19 mouse cellular contexts compared by ENCODE assay signal in genomic region chr17:43592296-43593291, GRCm38 (mm10). TPM values are rescaled to one million over a fixed set of nuclear protein-coding genes. Genes with fewer than 3 reads are reported as not detected.
DNase-seq lines count a peak whose midpoint lies in the region; ATAC-seq and TF ChIP-seq lines count a peak whose summit lies in the region.
"Had no signal": no experiment of that assay in that cellular context is flagged by ENCODE, and none has a peak within 500 bp of the region (broad histone marks: within the 10 kb centered on the region; RNA-seq: fewer than 3 reads in every experiment).

No protein-coding gene starts in this region.

- no peak overlapping the region for H3K9ac ChIP-seq in forebrain, embryonic 16.5 days (replicated peaks; ENCODE audit: low read depth, low read length)
- H3K9ac ChIP-seq: embryonic facial prominence, embryonic 12.5 days; lung, embryonic 15.5 days; neural tube, embryonic 15.5 days; stomach, embryonic 15.5 days had no signal

- no peak overlapping the region for H3K4me3 ChIP-seq in forebrain, embryonic 16.5 days (replicated peaks; ENCODE audit: low read length)
- H3K4me3 ChIP-seq in thymus, adult 2 months (ENCODE audit: control insufficient read depth, insufficient read depth, low read length) = no peak overlapping the region
- H3K4me3 ChIP-seq: embryonic facial prominence, embryonic 12.5 days; lung, embryonic 15.5 days; neural tube, embryonic 15.5 days; stomach, embryonic 15.5 days had no signal

- H3K9me3 ChIP-seq in forebrain, embryonic 16.5 days (ENCODE audit: control insufficient read depth, low read length) = no peaks in the 10 kb centered on the region
- H3K9me3 ChIP-seq: embryonic facial prominence, embryonic 12.5 days; lung, embryonic 15.5 days; neural tube, embryonic 15.5 days; stomach, embryonic 15.5 days had no signal

- H3K4me2 ChIP-seq in forebrain, embryonic 16.5 days (ENCODE audit: low read length) = no peak overlapping the region
- H3K4me2 ChIP-seq: embryonic facial prominence, embryonic 12.5 days; lung, embryonic 15.5 days; neural tube, embryonic 15.5 days; stomach, embryonic 15.5 days had no signal

- no peak overlapping the region for H3K27ac ChIP-seq in forebrain, embryonic 16.5 days (ENCODE audit: low read length)
- H3K27ac ChIP-seq in thymus, adult 2 months (ENCODE audit: control insufficient read depth, insufficient read depth, low read length) = no peak overlapping the region
- H3K27ac ChIP-seq: embryonic facial prominence, embryonic 12.5 days; kidney, postnatal 0 days; lung, embryonic 15.5 days; neural tube, embryonic 15.5 days; stomach, embryonic 15.5 days had no signal

- WGBS in forebrain, embryonic 16.5 days = 76% methylated on average over 21 of the region's 21 CpGs
- WGBS in thymus, adult 2 months = 95% methylated on average over 21 of the region's 21 CpGs

- H3K36me3 ChIP-seq in forebrain, embryonic 16.5 days (ENCODE audit: control insufficient read depth, insufficient read depth) = no peaks in the 10 kb centered on the region
- H3K36me3 ChIP-seq in thymus, adult 2 months (ENCODE audit: control insufficient read depth, insufficient read depth, low read length) = no peaks in the 10 kb centered on the region
- H3K36me3 ChIP-seq: embryonic facial prominence, embryonic 12.5 days; lung, embryonic 15.5 days; stomach, embryonic 15.5 days had no signal

- DNase-seq in cerebellum, postnatal 14 days = peak; percentile 30 to 31
- no peak for DNase-seq in cerebellum, adult 11-12 months
- peak; percentile 12 to 23 for DNase-seq in layer of hippocampus, postnatal 36 days
- DNase-seq in layer of hippocampus, adult 9-10 months (ENCODE audit: low spot score) = no peak
- DNase-seq in 3134 (ENCODE audit: extremely low read depth, insufficient read length, low spot score) = peak; percentile 61
- no peak for DNase-seq in lung, postnatal 36 days
- no peak for DNase-seq in thymus, adult 2 months
- DNase-seq: cerebellum, adult 9-11 months had no signal

- no peaks in the 10 kb centered on the region for H3K4me1 ChIP-seq in forebrain, embryonic 16.5 days (replicated peaks; ENCODE audit: control insufficient read depth, insufficient read depth, low read length)
- no peaks in the 10 kb centered on the region for H3K4me1 ChIP-seq in thymus, adult 2 months (replicated peaks; ENCODE audit: control insufficient read depth, insufficient read depth, low read length)
- H3K4me1 ChIP-seq: embryonic facial prominence, embryonic 12.5 days; lung, embryonic 15.5 days; neural tube, embryonic 15.5 days; stomach, embryonic 15.5 days had no signal

- ATAC-seq in forebrain, embryonic 16.5 days = peak; percentile 77

- no peaks in the 10 kb centered on the region for H3K27me3 ChIP-seq in forebrain, embryonic 16.5 days (replicated peaks; ENCODE audit: control insufficient read depth, insufficient read depth, low read length)
- no peaks in the 10 kb centered on the region for H3K27me3 ChIP-seq in thymus, adult 2 months (ENCODE audit: control insufficient read depth, insufficient read depth, low read length)
- H3K27me3 ChIP-seq: embryonic facial prominence, embryonic 12.5 days; lung, embryonic 15.5 days; neural tube, embryonic 15.5 days; stomach, embryonic 15.5 days had no signal

- TF ChIP-seq POLR2A in thymus, adult 2 months (IDR thresholded peaks at IDR 0.05; ENCODE audit: control insufficient read depth, extremely low read depth, insufficient read depth, low read length, poor library complexity) = no peak

- no peak for TF ChIP-seq CTCF in thymus, adult 2 months (IDR thresholded peaks at IDR 0.05; ENCODE audit: borderline replicate concordance, control insufficient read depth, extremely low read depth, insufficient read depth, low read length, poor library complexity)

RNA-seq across cellular contexts. Expression of gene Pla2g7, which starts 24.7 kb away (rescaled TPM):
- 100 to 1,000 TPM; 108 to 125 TPM for total RNA-seq in layer of hippocampus, postnatal 36 days (2021)
- 8.9 and 11.6 TPM in 2 replicates for polyA plus RNA-seq in forebrain, embryonic 16.5 days (2015; fragmentation: Nextera tagmentation; extraction: Ambion mirVana)
- polyA plus RNA-seq in thymus, adult 2 months (2012; rRNA removed) = 6.7 and 9.0 TPM in 2 replicates
- total RNA-seq: megakaryocyte-erythroid progenitor cell, adult 5-6 weeks had no signal

RNA-seq across cellular contexts. Expression of gene Tdrd6, which starts 37.5 kb away (rescaled TPM):
- total RNA-seq in layer of hippocampus, postnatal 36 days (2021) = under 1 TPM; 0.20 TPM
- polyA plus RNA-seq in forebrain, embryonic 16.5 days (2015; fragmentation: Nextera tagmentation; extraction: Ambion mirVana) = 0.27 and 0.66 TPM in 2 replicates
- 0.01 TPM in 1 of 2 replicates, not detected in the other for polyA plus RNA-seq in thymus, adult 2 months (2012; rRNA removed)
- total RNA-seq: heart, postnatal 25 days; megakaryocyte-erythroid progenitor cell, adult 5-6 weeks; monocyte, adult 5-6 weeks had no signal
- polyA plus RNA-seq: lung, embryonic 15.5 days had no signal

RNA-seq across cellular contexts. Expression of gene Ankrd66, which starts 49.2 kb away (rescaled TPM):
- under 1 TPM in 1 of 2 experiments, not detected in 1; 0.45 TPM for total RNA-seq in layer of hippocampus, postnatal 36 days (2021)
- polyA plus RNA-seq in forebrain, embryonic 16.5 days (2015; fragmentation: Nextera tagmentation; extraction: Ambion mirVana) = 0.48 and 0.68 TPM in 2 replicates
- polyA plus RNA-seq in thymus, adult 2 months (2012; rRNA removed) = not detected in 2 replicates
- total RNA-seq: ES-E14; heart, adult 8-10 months; heart, postnatal 25 days; megakaryocyte-erythroid progenitor cell, adult 5-6 weeks had no signal
- polyA plus RNA-seq: embryonic facial prominence, embryonic 12.5 days had no signal

Comparison
In these comparisons a context has a peak if more than half of its experiments do, and no peak if none do; other contexts are left out.
1. DNase-seq: peak in cerebellum, postnatal 14 days (2 of 2), layer of hippocampus, postnatal 36 days (2 of 2) and 3134 (single experiment); none in cerebellum, adult 11-12 months (single experiment), layer of hippocampus, adult 9-10 months (single experiment), lung, postnatal 36 days (single experiment) and thymus, adult 2 months (single experiment).